Mouse (Mus musculus): ENCODE measurements around the gene L3mbtl3.

GRCm38 (mm10) chr10:26263744-26264459 is 111.9 kb downstream of the L3mbtl3 start:
- TF ChIP-seq MAX (IDR thresholded peaks at IDR 0.05) = no peak
- TF ChIP-seq CTCF (IDR thresholded peaks at IDR 0.05; ENCODE audit: control insufficient read depth, insufficient read depth, insufficient read length) = no peak
- no peak for TF ChIP-seq USF1 (IDR thresholded peaks at IDR 0.05; ENCODE audit: low read depth)
- TF ChIP-seq MYOG (IDR thresholded peaks at IDR 0.05; ENCODE audit: control insufficient read depth, extremely low read depth, insufficient read length) = no peak
- no peak for TF ChIP-seq CEBPB (IDR thresholded peaks at IDR 0.05; ENCODE audit: low read depth)
- TF ChIP-seq MYOD1 (IDR thresholded peaks at IDR 0.05; ENCODE audit: control insufficient read depth, insufficient read length, low read depth) = no peak
- TF ChIP-seq FOSL1 (IDR thresholded peaks at IDR 0.05; ENCODE audit: insufficient read depth, low read length, poor library complexity, severe bottlenecking) = no peak

Data from C2C12 (cell line).